Mouse (Mus musculus) CH12.LX (cell line): ENCODE results near the gene Poln. TPM values are rescaled to one million over a fixed set of nuclear protein-coding genes. Genes with fewer than 3 reads are reported as not detected.

Experiments used
- DNase-seq: peaks from one replicate; pipeline ENCODE4 v3.0.0-alpha.2; 2013; ENCODE audit errors: extremely low read depth
- H3K27ac ChIP-seq: 2 replicates; pipeline ENCODE4 v1.5.1; 2012; ENCODE audit warnings: low read depth, mild to moderate bottlenecking, control low read depth, moderate library complexity; ENCODE audit not compliant: insufficient read depth
- H3K27me3 ChIP-seq: replicated peaks from 2 replicates; pipeline ENCODE3; 2012; ENCODE audit warnings: inconsistent platforms
- H3K36me3 ChIP-seq, 2 experiments: replicated peaks in 1 of 2; 2 replicates each; pipeline versions ENCODE3 to v1.6.1; 2012; ENCODE audit warnings: inconsistent platforms in 1 of 2, low read length in 1 of 2, mild to moderate bottlenecking in 1 of 2, mixed read lengths in 1 of 2, moderate library complexity in 1 of 2; ENCODE audit not compliant: control insufficient read depth in 1 of 2, insufficient read depth in 1 of 2
- H3K4me1 ChIP-seq, 2 experiments: 2 replicates each; pipeline ENCODE4 v1.6.1; 2012; ENCODE audit warnings: inconsistent platforms in 1 of 2, moderate library complexity in 1 of 2; ENCODE audit not compliant: insufficient read depth in 2 of 2, control insufficient read depth in 1 of 2
- H3K4me2 ChIP-seq: 2 replicates; pipeline ENCODE4 v1.6.1; 2012; ENCODE audit warnings: low read depth, mild to moderate bottlenecking, control low read depth; ENCODE audit not compliant: poor library complexity, insufficient read depth, severe bottlenecking
- H3K4me3 ChIP-seq, 3 experiments: fragments of 150-350 bp in 1 of 3; sonication (generic) in 1 of 3; replicated peaks in 1 of 3; 2 replicates each; pipeline versions ENCODE3 to v1.5.1; 2011 to 2012; ENCODE audit warnings: low read depth in 2 of 3, low read length in 2 of 3, mild to moderate bottlenecking in 2 of 3, moderate library complexity in 2 of 3, control low read depth in 1 of 3, improper control_type of control experiment in 1 of 3, inconsistent platforms in 1 of 3, mixed read lengths in 1 of 3; ENCODE audit not compliant: poor library complexity in 1 of 3
- H3K79me2 ChIP-seq: replicated peaks from 2 replicates; pipeline ENCODE4 v1.6.1; 2012; ENCODE audit warnings: mild to moderate bottlenecking, moderate library complexity; ENCODE audit not compliant: control insufficient read depth, poor library complexity, insufficient read depth, severe bottlenecking; ENCODE audit errors: extremely low read depth
- H3K9ac ChIP-seq: 2 replicates; pipeline ENCODE4 v1.6.1; 2012; ENCODE audit warnings: low read depth, mild to moderate bottlenecking, control low read depth, moderate library complexity; ENCODE audit not compliant: insufficient read depth
- H3K9me3 ChIP-seq: replicated peaks from 2 replicates; pipeline ENCODE3; 2012; ENCODE audit warnings: low read length, inconsistent platforms, mixed read lengths
- CTCF ChIP-seq, 2 experiments: IDR thresholded peaks in 1 of 2; conservative IDR thresholded peaks in 1 of 2; 2 replicates each; pipeline ENCODE4 v1.5.1; 2011 to 2012; ENCODE audit warnings: low read depth in 2 of 2, low read length in 2 of 2, improper control_type of control experiment in 1 of 2, inconsistent platforms in 1 of 2, mild to moderate bottlenecking in 1 of 2, moderate library complexity in 1 of 2
- E2F4 ChIP-seq: IDR thresholded peaks from 2 replicates; pipeline ENCODE4 v1.6.1; 2011; ENCODE audit warnings: low read depth, low read length, improper control_type of control experiment; ENCODE audit not compliant: insufficient replicate concordance
- EP300 ChIP-seq: IDR thresholded peaks from 2 replicates; pipeline ENCODE4 v1.6.1; 2011; ENCODE audit warnings: low read length, improper control_type of control experiment
- GABPA ChIP-seq: IDR thresholded peaks from 2 replicates; pipeline ENCODE4 v1.6.1; 2012; ENCODE audit warnings: low read depth, low read length, improper control_type of control experiment, inconsistent platforms; ENCODE audit not compliant: insufficient replicate concordance
- IRF4 ChIP-seq: IDR thresholded peaks from 2 replicates; pipeline ENCODE4 v1.6.1; 2014; ENCODE audit warnings: low read depth, mild to moderate bottlenecking, inconsistent platforms, low read length, improper control_type of control experiment
- MAX ChIP-seq: IDR thresholded peaks from 2 replicates; pipeline ENCODE4 v1.6.1; 2011; ENCODE audit warnings: low read length, improper control_type of control experiment
- MAZ ChIP-seq: IDR thresholded peaks from 2 replicates; pipeline ENCODE4 v1.6.1; 2012; ENCODE audit warnings: low read depth, mild to moderate bottlenecking, inconsistent platforms, low read length, improper control_type of control experiment, moderate library complexity
- MEF2A ChIP-seq: IDR thresholded peaks from 2 replicates; pipeline ENCODE4 v1.6.1; 2014; ENCODE audit warnings: low read depth, mild to moderate bottlenecking, inconsistent platforms, low read length, improper control_type of control experiment, borderline replicate concordance
- PAX5 ChIP-seq: IDR thresholded peaks from 2 replicates; pipeline ENCODE4 v1.6.1; 2012; ENCODE audit warnings: low read length, inconsistent platforms, mixed read lengths
- POLR2AphosphoS2 ChIP-seq: IDR thresholded peaks from 2 replicates; pipeline ENCODE4 v1.6.1; 2011; ENCODE audit warnings: low read depth, low read length, improper control_type of control experiment
- RAD21 ChIP-seq: IDR thresholded peaks from 2 replicates; pipeline ENCODE4 v1.6.1; 2011; ENCODE audit warnings: low read depth, mild to moderate bottlenecking, low read length, improper control_type of control experiment, moderate library complexity
- SIN3A ChIP-seq: IDR thresholded peaks from 2 replicates; pipeline ENCODE4 v1.6.1; 2012; ENCODE audit warnings: low read length, improper control_type of control experiment, inconsistent platforms
- SMC3 ChIP-seq: IDR thresholded peaks from 2 replicates; pipeline ENCODE4 v1.6.1; 2011; ENCODE audit warnings: low read depth, low read length, improper control_type of control experiment
- TBP ChIP-seq: conservative IDR thresholded peaks from 2 replicates; pipeline ENCODE4 v1.6.1; 2011; ENCODE audit warnings: low read depth, low read length, improper control_type of control experiment
- TCF12 ChIP-seq: IDR thresholded peaks from 2 replicates; pipeline ENCODE4 v1.6.1; 2014; ENCODE audit warnings: low read depth, mild to moderate bottlenecking, inconsistent platforms, low read length, improper control_type of control experiment
- UBTF ChIP-seq: IDR thresholded peaks from 2 replicates; pipeline ENCODE4 v1.6.1; 2012; ENCODE audit warnings: low read depth, mild to moderate bottlenecking, inconsistent platforms, low read length, improper control_type of control experiment, moderate library complexity
- USF1 ChIP-seq: IDR thresholded peaks from 2 replicates; pipeline ENCODE4 v1.6.1; 2014; ENCODE audit warnings: low read depth, mild to moderate bottlenecking, inconsistent platforms, low read length, improper control_type of control experiment
- ZKSCAN1 ChIP-seq: IDR thresholded peaks from 2 replicates; pipeline ENCODE4 v1.6.1; 2012; ENCODE audit warnings: low read depth, inconsistent platforms, low read length, improper control_type of control experiment, borderline replicate concordance
- dilution Hi-C: fragments of 300-500 bp; cut with MboI; formaldehyde crosslinking; loops from 2 replicates; pipeline ENCODE4 v1.14.3; 2020; ENCODE audit warnings: low sequenced_read_pairs; ENCODE audit not compliant: extremely low pct_unique_long_range_greater_than_20kb, extremely low pct_ligation_motif_present
- in situ Hi-C: fragments of 300-500 bp; cut with MboI; formaldehyde crosslinking; loops from 3 replicates; pipeline ENCODE4 v1.14.3; 2019; ENCODE audit warnings: low sequenced_read_pairs, low pct_ligation_motif_present, low pct_unique_long_range_greater_than_20kb, mixed read lengths
- polyA plus RNA-seq: library from polyadenylated mRNA; unstranded; fragments of >175 nt; gene quantifications from 2 replicates; pipeline ENCODE4 v1.2.1, GENCODE M21; 2012; ENCODE audit warnings: low read depth; ENCODE audit not compliant: insufficient read length
- total RNA-seq, 2 experiments: library from RNA; depleted of rRNA; stranded (reverse); fragments of 300-350 nt in 1 of 2; fragments of >200 nt in 1 of 2; gene quantifications; 2 replicates each; pipeline ENCODE4 v1.2.3; 2012 to 2014

Gene Poln
- total and polyA plus RNA-seq, 3 experiments: 0.25 to 0.64 (median 0.39) TPM

GRCm38 (mm10) chr5:34202006-34202405 lies 32.8 kb upstream of the Poln start:
- in situ Hi-C loops: no loop called here
- Histone ChIP-seq H3K4me3 (no peak overlapping the region), H3K27ac (no peak overlapping the region), H3K9ac (no peak overlapping the region), H3K9me3 (no peaks in the 10 kb centered on the region), H3K4me2 (no peak overlapping the region), H3K36me3 (no peaks in the 10 kb centered on the region), H3K27me3 (no peaks in the 10 kb centered on the region), H3K4me1 (peaks cover 3 to 32% of the 10 kb centered on the region in 2 experiments; a peak in 3 of 4 replicates), H3K79me2 (no peaks in the 10 kb centered on the region)
- dilution Hi-C loops: no loop called here
- TF ChIP-seq RAD21 (no peak), E2F4 (no peak), EP300 (no peak), SMC3 (no peak), USF1 (no peak), MAZ (no peak), GABPA (no peak), MAX (no peak), ZKSCAN1 (no peak), PAX5 (no peak), TBP (no peak), SIN3A (no peak), TCF12 (no peak), UBTF (no peak), IRF4 (no peak), MEF2A (no peak)
- no peak for DNase-seq

- dilution Hi-C loops (no loop called here), in situ Hi-C loops (no loop called here)
- Histone ChIP-seq H3K4me3 (no peak overlapping the region), H3K27ac (no peak overlapping the region), H3K9ac (no peak overlapping the region), H3K36me3 (no peaks in the 10 kb centered on the region), H3K79me2 (no peaks in the 10 kb centered on the region), H3K9me3 (no peaks in the 10 kb centered on the region), H3K27me3 (no peaks in the 10 kb centered on the region), H3K4me2 (no peak overlapping the region), H3K4me1 (peaks cover 9 to 38% of the 10 kb centered on the region in 2 experiments; a peak in 3 of 4 replicates)
- TF ChIP-seq SMC3 (peak; percentile 49), RAD21 (peak; percentile 33), POLR2AphosphoS2 (no peak), CTCF (conservative IDR thresholded peaks at IDR 0.05 in 1 of 2, IDR thresholded peaks at IDR 0.05 in 1 of 2; ENCODE audit: low read depth in 2 of 2, low read length in 2 of 2) (peak in 1 of 2 experiments; percentile 54; a peak in 2 of 4 replicates)
- DNase-seq: peak; percentile 26
Measured at GRCm38 (mm10) chr5:34201396-34201795, 32.1 kb upstream of the Poln start.
